Mouse (Mus musculus) liver, embryonic 14.5 days (tissue): Measurements from ENCODE around the gene Iqub. TPM values are rescaled to one million over a fixed set of nuclear protein-coding genes. Genes with fewer than 3 reads are reported as not detected.

Experiments
- ATAC-seq: fragments of 200-750 bp; cut with Nextera tagmentation; 2 replicates; pipeline ENCODE4 v1.8.0; 2017; ENCODE audit warnings: moderate number of reproducible peaks, mild to moderate bottlenecking, moderate library complexity; ENCODE audit not compliant: insufficient read depth
- DNase-seq, 3 experiments: peaks; one replicate each; pipeline ENCODE4 v3.0.0-alpha.2; 2012 to 2013; ENCODE audit warnings: low read depth in 3 of 3, low spot score in 3 of 3
- H3K27ac ChIP-seq: fragments of 300-500 bp; sonication (generic); 2 replicates; pipeline ENCODE4 v1.5.1; 2014; ENCODE audit warnings: moderate library complexity, mild to moderate bottlenecking, control low read depth, inconsistent platforms
- H3K27me3 ChIP-seq: fragments of 300-500 bp; sonication (generic); 2 replicates; pipeline ENCODE4 v1.6.1; 2014; ENCODE audit warnings: mild to moderate bottlenecking, low read length, moderate library complexity; ENCODE audit not compliant: control insufficient read depth, insufficient read depth
- H3K36me3 ChIP-seq: fragments of 300-500 bp; sonication (generic); replicated peaks from 2 replicates; pipeline ENCODE4 v1.6.1; 2014; ENCODE audit warnings: low read depth; ENCODE audit not compliant: control insufficient read depth, insufficient read depth
- H3K4me1 ChIP-seq, 2 experiments: fragments of 200-500 bp in 1 of 2; fragments of 300-500 bp in 1 of 2; sonication (generic) in 1 of 2; replicated peaks; 2 replicates each; pipeline ENCODE4 v1.6.1; 2012 to 2014; ENCODE audit warnings: antibody characterized with exemption in 1 of 2, inconsistent platforms in 1 of 2, low read length in 1 of 2; ENCODE audit not compliant: control insufficient read depth in 2 of 2, insufficient read depth in 2 of 2
- H3K4me2 ChIP-seq: fragments of 300-500 bp; sonication (generic); 2 replicates; pipeline ENCODE4 v1.6.1; 2014; ENCODE audit warnings: low read depth, mild to moderate bottlenecking, control low read depth, moderate library complexity
- H3K4me3 ChIP-seq, 2 experiments: fragments of 200-500 bp in 1 of 2; fragments of 300-500 bp in 1 of 2; sonication (generic) in 1 of 2; 2 replicates each; pipeline ENCODE4 v1.5.1; 2012 to 2014; ENCODE audit warnings: low read depth in 2 of 2, low read length in 2 of 2, mild to moderate bottlenecking in 2 of 2, control low read depth in 1 of 2, inconsistent platforms in 1 of 2, moderate library complexity in 1 of 2; ENCODE audit not compliant: insufficient read depth in 1 of 2
- H3K9ac ChIP-seq: fragments of 300-500 bp; sonication (generic); replicated peaks from 2 replicates; pipeline ENCODE4 v1.6.1; 2014; ENCODE audit warnings: mild to moderate bottlenecking, control low read depth, moderate library complexity
- H3K9me3 ChIP-seq: fragments of 300-500 bp; sonication (generic); 2 replicates; pipeline ENCODE4 v1.6.1; 2016; ENCODE audit warnings: low read length, mixed read lengths; ENCODE audit not compliant: control insufficient read depth
- CTCF ChIP-seq: IDR thresholded peaks from 2 replicates; pipeline ENCODE4 v1.5.1; 2016; ENCODE audit warnings: antibody characterized with exemption, low read depth, control low read depth
- EP300 ChIP-seq: IDR thresholded peaks from 2 replicates; pipeline ENCODE4 v1.6.1; 2016; ENCODE audit warnings: antibody characterized with exemption, low read depth
- WGBS: fragments of 180-500 bp; shearing (Covaris S2); extraction: QIAGEN DNeasy Blood & Tissue Kit; methylation state at CpG from one replicate; pipeline ENCODE4 v1.1.7; 2014; ENCODE audit not compliant: insufficient replicate concordance; 5-methylcytosine and 5-hydroxymethylcytosine counted together
- polyA plus RNA-seq, 2 experiments: library from polyadenylated mRNA; depleted of rRNA in 1 of 2; stranded (reverse) in 1 of 2; unstranded in 1 of 2; fragments of >200 nt; fragmentation: Nextera tagmentation in 1 of 2; extraction: Ambion mirVana in 1 of 2; gene quantifications; 2 replicates each; pipeline versions ENCODE4 v1.2.1 to v1.2.3; 2012 to 2014

Iqub gene
- polyA plus RNA-seq, 2 experiments = 0.01 TPM; not detected in 1

- H3K4me1 ChIP-seq = no peaks in the 10 kb centered on the region
- no peak overlapping the region for H3K4me3 ChIP-seq
- TF ChIP-seq EP300 (no peak), CTCF (no peak)
- ATAC-seq (no peak), DNase-seq (no peak)
- no peak overlapping the region for H3K9ac ChIP-seq
- H3K4me2 ChIP-seq = no peak overlapping the region
- 61% methylated on average over 4 of the region's 4 CpGs for WGBS
- H3K36me3 ChIP-seq = no peaks in the 10 kb centered on the region
- no peak overlapping the region for H3K27ac ChIP-seq
- H3K9me3 ChIP-seq = no peaks in the 10 kb centered on the region
- no peaks in the 10 kb centered on the region for H3K27me3 ChIP-seq
Observed at GRCm38 (mm10) chr6:24397237-24397647, 117.6 kb downstream of the Iqub start.

Other genes starting within 250 kb of the Iqub start
- 5.2 and 18.6 TPM in 2 replicates for gene Ndufa5, start 12.9 kb upstream of the Iqub start, polyA plus RNA-seq (2012; rRNA removed)
- 232 and 237 TPM in 2 replicates for gene Ndufa5, start 12.9 kb upstream of the Iqub start, polyA plus RNA-seq (2014; fragmentation: Nextera tagmentation; extraction: Ambion mirVana)
- 0.01 TPM in 1 of 2 replicates, not detected in the other for gene Asb15, start 13.1 kb upstream of the Iqub start, polyA plus RNA-seq (2012; rRNA removed)
- gene Asb15, start 13.1 kb upstream of the Iqub start, polyA plus RNA-seq (2014; fragmentation: Nextera tagmentation; extraction: Ambion mirVana) = not detected in 2 replicates
- gene Lmod2, start 82.7 kb upstream of the Iqub start, polyA plus RNA-seq (2012; rRNA removed) = 0.02 TPM in 2 replicates
- not detected in 2 replicates for gene Lmod2, start 82.7 kb upstream of the Iqub start, polyA plus RNA-seq (2014; fragmentation: Nextera tagmentation; extraction: Ambion mirVana)
- 5.0 and 6.0 TPM in 2 replicates for gene Wasl, start 149.9 kb upstream of the Iqub start, polyA plus RNA-seq (2012; rRNA removed)
- gene Wasl, start 149.9 kb upstream of the Iqub start, polyA plus RNA-seq (2014; fragmentation: Nextera tagmentation; extraction: Ambion mirVana) = 11.4 and 12.9 TPM in 2 replicates
- not detected in 2 replicates for gene Hyal6, start 218.2 kb upstream of the Iqub start, polyA plus RNA-seq (2012; rRNA removed)
- 0.03 TPM in 1 of 2 replicates, not detected in the other for gene Hyal6, start 218.2 kb upstream of the Iqub start, polyA plus RNA-seq (2014; fragmentation: Nextera tagmentation; extraction: Ambion mirVana)
- not detected in 2 replicates for gene Hyal4, start 233.3 kb upstream of the Iqub start, polyA plus RNA-seq (2012; rRNA removed)
- gene Hyal4, start 233.3 kb upstream of the Iqub start, polyA plus RNA-seq (2014; fragmentation: Nextera tagmentation; extraction: Ambion mirVana) = not detected in 2 replicates